16 mouse cellular contexts compared by ENCODE assay signal in genomic region chr6:113330547-113330946, GRCm38 (mm10). TPM values are rescaled to one million over a fixed set of nuclear protein-coding genes. Genes with fewer than 3 reads are reported as not detected.
A peak's percentile ranks its signal among the peaks of the same experiment; 100 is the strongest.
DNase-seq lines count a peak whose midpoint lies in the region; ATAC-seq and TF ChIP-seq lines count a peak whose summit lies in the region.
"Had no signal": no experiment of that assay in that cellular context is flagged by ENCODE, and none has a peak within 500 bp of the region (broad histone marks: within the 10 kb centered on the region; RNA-seq: fewer than 3 reads in every experiment).

No protein-coding gene starts in this region.

- no peak for TF ChIP-seq CTCF in lung, embryonic 14.5 days (IDR thresholded peaks at IDR 0.05; ENCODE audit: low read depth)
- no peak for TF ChIP-seq CTCF in CH12.LX (conservative IDR thresholded peaks at IDR 0.05 in 1 of 2, IDR thresholded peaks at IDR 0.05 in 1 of 2; ENCODE audit: low read depth in 2 of 2, low read length in 2 of 2)

- no peak overlapping the region for H3K27ac ChIP-seq in lung, embryonic 14.5 days (ENCODE audit: low read depth)
- no peak overlapping the region for H3K27ac ChIP-seq in CH12.LX (ENCODE audit: insufficient read depth, low read depth)
- H3K27ac ChIP-seq in hindbrain, embryonic 12.5 days, result no peak overlapping the region
- no peak overlapping the region for H3K27ac ChIP-seq in kidney, embryonic 14.5 days (ENCODE audit: low read depth, low read length)
- H3K27ac ChIP-seq: hindbrain, embryonic 10.5 days; kidney, embryonic 15.5 days; limb, embryonic 10.5 days; midbrain, embryonic 15.5 days had no signal

- in situ Hi-C loops in CH12.LX (cut with MboI; ENCODE audit: low pct_ligation_motif_present, low pct_unique_long_range_greater_than_20kb, low sequenced_read_pairs), result no loop called here

- H3K9me3 ChIP-seq in lung, embryonic 14.5 days (ENCODE audit: low read depth, low read length), result no peaks in the 10 kb centered on the region
- H3K9me3 ChIP-seq in CH12.LX (replicated peaks; ENCODE audit: low read length), result no peaks in the 10 kb centered on the region
- no peaks in the 10 kb centered on the region for H3K9me3 ChIP-seq in hindbrain, embryonic 12.5 days (replicated peaks)
- H3K9me3 ChIP-seq in kidney, embryonic 14.5 days (ENCODE audit: control insufficient read depth, low read length), result no peaks in the 10 kb centered on the region
- H3K9me3 ChIP-seq: hindbrain, embryonic 10.5 days; kidney, embryonic 15.5 days; limb, embryonic 10.5 days; midbrain, embryonic 15.5 days had no signal

- WGBS in lung, embryonic 14.5 days, result 40% methylated on average over 2 of the region's 2 CpGs
- 72% methylated on average over 2 of the region's 2 CpGs for WGBS in hindbrain, embryonic 12.5 days
- WGBS in kidney, embryonic 14.5 days, result 51% methylated on average over 2 of the region's 2 CpGs

- no peak overlapping the region for H3K4me2 ChIP-seq in lung, embryonic 14.5 days
- peak overlapping the region; percentile 55 for H3K4me2 ChIP-seq in CH12.LX (ENCODE audit: insufficient read depth, low read depth, poor library complexity, severe bottlenecking)
- no peak overlapping the region for H3K4me2 ChIP-seq in hindbrain, embryonic 12.5 days (replicated peaks)
- no peak overlapping the region for H3K4me2 ChIP-seq in kidney, embryonic 14.5 days (replicated peaks; ENCODE audit: low read depth, low read length)
- H3K4me2 ChIP-seq: heart, embryonic 11.5 days; kidney, embryonic 15.5 days; midbrain, embryonic 15.5 days had no signal

- H3K79me2 ChIP-seq in CH12.LX (replicated peaks; ENCODE audit: control insufficient read depth, extremely low read depth, insufficient read depth, poor library complexity, severe bottlenecking), result no peaks in the 10 kb centered on the region

- no peak for TF ChIP-seq EP300 in CH12.LX (IDR thresholded peaks at IDR 0.05; ENCODE audit: low read length)

- no peak for TF ChIP-seq RAD21 in CH12.LX (IDR thresholded peaks at IDR 0.05; ENCODE audit: low read depth, low read length)

- dilution Hi-C loops in CH12.LX (cut with MboI; ENCODE audit: extremely low pct_ligation_motif_present, extremely low pct_unique_long_range_greater_than_20kb, low sequenced_read_pairs), result no loop called here

- H3K4me1 ChIP-seq in lung, embryonic 14.5 days (ENCODE audit: insufficient read depth), result peaks cover 5% of the 10 kb centered on the region; the same call in 1 of the 2 replicates
- H3K4me1 ChIP-seq in CH12.LX (ENCODE audit: control insufficient read depth in 1 of 2, insufficient read depth in 2 of 2), result peaks cover 10 to 35% of the 10 kb centered on the region in 2 experiments
- H3K4me1 ChIP-seq in hindbrain, embryonic 12.5 days, result peaks cover 18% of the 10 kb centered on the region
- H3K4me1 ChIP-seq in kidney, embryonic 14.5 days (ENCODE audit: control insufficient read depth, insufficient read depth, low read length), result peaks cover 5% of the 10 kb centered on the region; the same call in 1 of the 2 replicates

- H3K9ac ChIP-seq in lung, embryonic 14.5 days, result no peak overlapping the region
- H3K9ac ChIP-seq in CH12.LX (ENCODE audit: insufficient read depth, low read depth), result no peak overlapping the region
- H3K9ac ChIP-seq in hindbrain, embryonic 12.5 days, result no peak overlapping the region
- H3K9ac ChIP-seq in kidney, embryonic 14.5 days (ENCODE audit: low read depth, low read length), result no peak overlapping the region
- H3K9ac ChIP-seq: kidney, embryonic 15.5 days; midbrain, embryonic 15.5 days had no signal

- H3K4me3 ChIP-seq in lung, embryonic 14.5 days (ENCODE audit: low read depth, low read length), result no peak overlapping the region
- H3K4me3 ChIP-seq in CH12.LX (replicated peaks in 1 of 3; ENCODE audit: low read depth in 2 of 3, low read length in 2 of 3, poor library complexity in 1 of 3), result peak overlapping the region; percentile 8 to 39 (median 24)
- H3K4me3 ChIP-seq in hindbrain, embryonic 12.5 days, result no peak overlapping the region
- no peak overlapping the region for H3K4me3 ChIP-seq in kidney, embryonic 14.5 days (ENCODE audit: low read length)
- H3K4me3 ChIP-seq: hindbrain, embryonic 10.5 days; kidney, embryonic 15.5 days; limb, embryonic 10.5 days; midbrain, embryonic 15.5 days had no signal

- peaks cover 43% of the 10 kb centered on the region for H3K36me3 ChIP-seq in lung, embryonic 14.5 days (ENCODE audit: insufficient read depth)
- H3K36me3 ChIP-seq in CH12.LX (replicated peaks in 1 of 2; ENCODE audit: control insufficient read depth in 1 of 2, insufficient read depth in 1 of 2, low read length in 1 of 2), result peaks cover 54 to 60% of the 10 kb centered on the region in 2 experiments
- H3K36me3 ChIP-seq in splenic B cell, adult 2 months (ENCODE audit: control insufficient read depth, insufficient read depth, low read length, poor library complexity, severe bottlenecking), result peaks cover 4% of the 10 kb centered on the region; the same call in 1 of the 2 replicates
- H3K36me3 ChIP-seq in hindbrain, embryonic 12.5 days, result peaks cover 39% of the 10 kb centered on the region
- H3K36me3 ChIP-seq in kidney, embryonic 14.5 days (ENCODE audit: control insufficient read depth, insufficient read depth, low read length), result peaks cover 40% of the 10 kb centered on the region

- TF ChIP-seq POLR2A in CH12.LX (IDR thresholded peaks at IDR 0.05; ENCODE audit: low read depth, low read length), result peak; percentile 65

- peak; percentile 19 for DNase-seq in lung, embryonic 14.5 days
- no peak for DNase-seq in lung, postnatal 25 days (ENCODE audit: low spot score)
- peak; percentile 78 for DNase-seq in CH12.LX (ENCODE audit: extremely low read depth)
- DNase-seq in splenic B cell, adult 2 months (ENCODE audit: low read depth, low spot score), result peak; percentile 78
- DNase-seq in frontal cortex, postnatal 14 days (ENCODE audit: low spot score in 2 of 2), result no peak
- DNase-seq: cerebellum, postnatal 36 days; layer of hippocampus, adult 9-11 months; right cerebral cortex, postnatal 25 days had no signal

- no peak for ATAC-seq in lung, embryonic 14.5 days (ENCODE audit: insufficient read depth)
- ATAC-seq in hematopoietic stem cell, adult 5-6 weeks (replicated peaks in 1 of 2; ENCODE audit: insufficient read depth in 1 of 2, low FRiP score in 2 of 2, low TSS enrichment in 1 of 2, low read depth in 1 of 2, poor library complexity in 2 of 2, severe bottlenecking in 2 of 2), result peak; percentile 70 to 73
- no peak for ATAC-seq in hindbrain, embryonic 12.5 days (ENCODE audit: low FRiP score)
- ATAC-seq in kidney, embryonic 14.5 days (ENCODE audit: low FRiP score, low TSS enrichment), result no peak
- ATAC-seq: midbrain, embryonic 15.5 days had no signal

- no peaks in the 10 kb centered on the region for H3K27me3 ChIP-seq in lung, embryonic 14.5 days (ENCODE audit: insufficient read depth, low read length)
- H3K27me3 ChIP-seq in CH12.LX (replicated peaks), result no peaks in the 10 kb centered on the region
- no peaks in the 10 kb centered on the region for H3K27me3 ChIP-seq in splenic B cell, adult 2 months (ENCODE audit: control insufficient read depth, insufficient read depth, low read length, poor library complexity, severe bottlenecking)
- H3K27me3 ChIP-seq in hindbrain, embryonic 12.5 days, result no peaks in the 10 kb centered on the region
- no peaks in the 10 kb centered on the region for H3K27me3 ChIP-seq in kidney, embryonic 14.5 days (ENCODE audit: control insufficient read depth, insufficient read depth, low read length)
- H3K27me3 ChIP-seq: kidney, embryonic 15.5 days; midbrain, embryonic 15.5 days had no signal

RNA-seq across cellular contexts. Expression of gene Ogg1, which starts 3.8 kb away (rescaled TPM):
- 16.9 and 17.7 TPM in 2 replicates for polyA plus RNA-seq in lung, embryonic 14.5 days (2014; fragmentation: Nextera tagmentation; extraction: Ambion mirVana)
- total RNA-seq in CH12.LX (2012; rRNA removed) (12.5 and 13.8 TPM in 2 replicates), CH12.LX (2014; rRNA removed) (14.4 and 14.5 TPM in 2 replicates)
- 19.5 and 20.1 TPM in 2 replicates for polyA plus RNA-seq in CH12.LX (2012; ENCODE audit: insufficient read length, low read depth)
- 9.8 TPM in 2 replicates for total RNA-seq in hematopoietic stem cell, adult 5-6 weeks (2017)
- 11.1 and 12.0 TPM in 2 replicates for polyA plus RNA-seq in hindbrain, embryonic 12.5 days (2016; fragmentation: Nextera tagmentation; extraction: Ambion mirVana)
- polyA plus RNA-seq in kidney, embryonic 14.5 days (2014; fragmentation: Nextera tagmentation; extraction: Ambion mirVana), result 17.3 and 18.4 TPM in 2 replicates

RNA-seq across cellular contexts. Expression of gene Camk1, which starts 13.2 kb away (rescaled TPM):
- polyA plus RNA-seq in lung, embryonic 14.5 days (2014; fragmentation: Nextera tagmentation; extraction: Ambion mirVana), result 109 and 110 TPM in 2 replicates
- total RNA-seq in CH12.LX (2012; rRNA removed) (4.1 and 5.3 TPM in 2 replicates), CH12.LX (2014; rRNA removed) (0.20 and 0.36 TPM in 2 replicates)
- 0.97 and 1.4 TPM in 2 replicates for polyA plus RNA-seq in CH12.LX (2012; ENCODE audit: insufficient read length, low read depth)
- total RNA-seq in hematopoietic stem cell, adult 5-6 weeks (2017), result 56.3 and 59.9 TPM in 2 replicates
- polyA plus RNA-seq in hindbrain, embryonic 12.5 days (2016; fragmentation: Nextera tagmentation; extraction: Ambion mirVana), result 72.5 and 78.4 TPM in 2 replicates
- polyA plus RNA-seq in kidney, embryonic 14.5 days (2014; fragmentation: Nextera tagmentation; extraction: Ambion mirVana), result 112 and 114 TPM in 2 replicates

RNA-seq across cellular contexts. Expression of gene Brpf1, which starts 23.6 kb away (rescaled TPM):
- 24.6 and 26.4 TPM in 2 replicates for polyA plus RNA-seq in lung, embryonic 14.5 days (2014; fragmentation: Nextera tagmentation; extraction: Ambion mirVana)
- total RNA-seq in CH12.LX (2012; rRNA removed) (24.5 and 26.5 TPM in 2 replicates), CH12.LX (2014; rRNA removed) (13.7 TPM in 2 replicates)
- 26.7 and 28.1 TPM in 2 replicates for polyA plus RNA-seq in CH12.LX (2012; ENCODE audit: insufficient read length, low read depth)
- total RNA-seq in hematopoietic stem cell, adult 5-6 weeks (2017), result 24.6 and 35.6 TPM in 2 replicates
- polyA plus RNA-seq in hindbrain, embryonic 12.5 days (2016; fragmentation: Nextera tagmentation; extraction: Ambion mirVana), result 28.2 and 28.4 TPM in 2 replicates
- polyA plus RNA-seq in kidney, embryonic 14.5 days (2014; fragmentation: Nextera tagmentation; extraction: Ambion mirVana), result 18.2 and 27.2 TPM in 2 replicates

RNA-seq across cellular contexts. Expression of gene Tada3, which starts 47.1 kb away (rescaled TPM):
- polyA plus RNA-seq in lung, embryonic 14.5 days (2014; fragmentation: Nextera tagmentation; extraction: Ambion mirVana), result 45.9 and 49.4 TPM in 2 replicates
- 14.6 and 19.4 TPM in 2 replicates for total RNA-seq in CH12.LX (2012; rRNA removed)
- total RNA-seq in CH12.LX (2014; rRNA removed), result 7.2 and 7.6 TPM in 2 replicates
- polyA plus RNA-seq in CH12.LX (2012; ENCODE audit: insufficient read length, low read depth), result 24.8 and 28.2 TPM in 2 replicates
- total RNA-seq in hematopoietic stem cell, adult 5-6 weeks (2017), result 25.5 and 37.9 TPM in 2 replicates
- 64.5 and 66.0 TPM in 2 replicates for polyA plus RNA-seq in hindbrain, embryonic 12.5 days (2016; fragmentation: Nextera tagmentation; extraction: Ambion mirVana)
- 59.9 and 65.8 TPM in 2 replicates for polyA plus RNA-seq in kidney, embryonic 14.5 days (2014; fragmentation: Nextera tagmentation; extraction: Ambion mirVana)

RNA-seq across cellular contexts. Expression of gene Arpc4, which starts 47.4 kb away (rescaled TPM):
- polyA plus RNA-seq in lung, embryonic 14.5 days (2014; fragmentation: Nextera tagmentation; extraction: Ambion mirVana), result 211 and 214 TPM in 2 replicates
- total RNA-seq in CH12.LX (2012; rRNA removed) (150 and 190 TPM in 2 replicates), CH12.LX (2014; rRNA removed) (202 and 234 TPM in 2 replicates)
- polyA plus RNA-seq in CH12.LX (2012; ENCODE audit: insufficient read length, low read depth), result 314 and 345 TPM in 2 replicates
- 159 and 191 TPM in 2 replicates for total RNA-seq in hematopoietic stem cell, adult 5-6 weeks (2017)
- 363 and 371 TPM in 2 replicates for polyA plus RNA-seq in hindbrain, embryonic 12.5 days (2016; fragmentation: Nextera tagmentation; extraction: Ambion mirVana)
- polyA plus RNA-seq in kidney, embryonic 14.5 days (2014; fragmentation: Nextera tagmentation; extraction: Ambion mirVana), result 230 and 351 TPM in 2 replicates

Comparison
In these comparisons a context has a peak if more than half of its experiments do, and no peak if none do; other contexts are left out.
1. DNase-seq: peak in lung, embryonic 14.5 days (single experiment), CH12.LX (single experiment) and splenic B cell, adult 2 months (single experiment); none in lung, postnatal 25 days (single experiment) and frontal cortex, postnatal 14 days (0 of 2).
2. ATAC-seq: peak in hematopoietic stem cell, adult 5-6 weeks (2 of 2); none in lung, embryonic 14.5 days (single experiment), hindbrain, embryonic 12.5 days (single experiment) and kidney, embryonic 14.5 days (single experiment).
3. H3K4me3 ChIP-seq: peak in CH12.LX (3 of 3); none in lung, embryonic 14.5 days (single experiment), hindbrain, embryonic 12.5 days (single experiment) and kidney, embryonic 14.5 days (single experiment).
4. RNA of gene Camk1, which starts 13.2 kb away (polyA plus RNA-seq): 112 to 114 TPM in kidney, embryonic 14.5 days, 109 to 110 TPM in lung, embryonic 14.5 days and 72.5 to 78.4 TPM in hindbrain, embryonic 12.5 days; 0.97 to 1.4 TPM in CH12.LX; every median in the first group is over 10 times any median in the second.